Comparison of ENCODE assay signal across 8 mouse cellular contexts in the genomic region with DNA sequence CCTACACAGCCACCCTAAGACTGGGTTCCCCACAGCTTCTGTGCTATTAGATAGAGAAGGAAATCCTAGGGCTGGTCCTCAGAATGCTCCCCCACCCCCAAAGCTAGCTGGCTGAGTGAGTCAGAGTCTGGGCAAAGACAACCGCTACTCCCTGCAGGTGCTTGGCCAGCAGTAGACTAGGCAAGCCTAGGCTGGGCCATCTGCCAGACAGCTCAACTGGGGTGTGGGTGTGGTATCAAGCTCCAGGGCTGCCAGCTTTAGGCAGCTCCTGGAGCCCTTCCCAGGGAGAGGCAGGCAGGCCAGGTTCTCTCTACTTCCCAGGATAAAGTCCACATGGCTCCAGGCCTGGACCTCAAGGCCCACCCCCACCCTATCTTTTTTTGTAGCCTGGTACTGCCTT. TPM values are rescaled to one million over a fixed set of nuclear protein-coding genes. Genes with fewer than 3 reads are reported as not detected.
DNase-seq lines count a peak whose midpoint lies in the region; ATAC-seq and TF ChIP-seq lines count a peak whose summit lies in the region.

No protein-coding gene starts in this region.

- WGBS in lung, embryonic 16.5 days, result 35% methylated on average over 1 of the region's 1 CpGs
- WGBS in stomach, embryonic 16.5 days, result 36% methylated on average over 1 of the region's 1 CpGs

- H3K4me1 ChIP-seq in lung, embryonic 16.5 days (replicated peaks; ENCODE audit: control insufficient read depth, insufficient read depth, low read length), result peaks cover 5% of the 10 kb centered on the region; the same call in 1 of the 2 replicates
- peaks cover 16% of the 10 kb centered on the region for H3K4me1 ChIP-seq in stomach, embryonic 16.5 days (ENCODE audit: control insufficient read depth, insufficient read depth, low read length)

- no peak overlapping the region for H3K4me3 ChIP-seq in C2C12 (ENCODE audit: insufficient read depth, poor library complexity, severe bottlenecking)
- no peak overlapping the region for H3K4me3 ChIP-seq in lung, embryonic 16.5 days (ENCODE audit: low read length)
- H3K4me3 ChIP-seq in stomach, embryonic 16.5 days (replicated peaks; ENCODE audit: low read length), result no peak overlapping the region

- peaks cover 43% of the 10 kb centered on the region for H3K36me3 ChIP-seq in C2C12 (ENCODE audit: control insufficient read depth, insufficient read depth)
- H3K36me3 ChIP-seq in lung, embryonic 16.5 days (ENCODE audit: control insufficient read depth, insufficient read depth, low read length), result peaks cover 61% of the 10 kb centered on the region
- H3K36me3 ChIP-seq in stomach, embryonic 16.5 days (ENCODE audit: control insufficient read depth, insufficient read depth, low read length), result peaks cover 28% of the 10 kb centered on the region

- H3K27ac ChIP-seq in lung, embryonic 16.5 days (ENCODE audit: low read length), result peak overlapping the region; percentile 53; the same call in 1 of the 2 replicates
- H3K27ac ChIP-seq in stomach, embryonic 16.5 days (ENCODE audit: low read length), result peak overlapping the region; percentile 86

- TF ChIP-seq CTCF in C2C12 (IDR thresholded peaks at IDR 0.05; ENCODE audit: control insufficient read depth, insufficient read depth, insufficient read length), result no peak

- peaks cover 9% of the 10 kb centered on the region for H3K79me3 ChIP-seq in C2C12 (ENCODE audit: low read depth)

- H3K9me3 ChIP-seq in lung, embryonic 16.5 days (ENCODE audit: control insufficient read depth, low read length), result no peaks in the 10 kb centered on the region
- no peaks in the 10 kb centered on the region for H3K9me3 ChIP-seq in stomach, embryonic 16.5 days (replicated peaks; ENCODE audit: control insufficient read depth, low read length)

- no peaks in the 10 kb centered on the region for H3K27me3 ChIP-seq in C2C12 (ENCODE audit: control insufficient read depth, insufficient read depth, insufficient read length)
- no peaks in the 10 kb centered on the region for H3K27me3 ChIP-seq in lung, embryonic 16.5 days (ENCODE audit: control insufficient read depth, insufficient read depth, low read depth, low read length)
- H3K27me3 ChIP-seq in stomach, embryonic 16.5 days (ENCODE audit: control insufficient read depth, insufficient read depth, low read length), result no peaks in the 10 kb centered on the region

- H3ac ChIP-seq in C2C12 (ENCODE audit: control insufficient read depth, insufficient read length, low read depth), result no peak overlapping the region

- intact Hi-C loops in heart, postnatal 36 days (cut with DNase I), result no loop called here

- peak; percentile 90 for ATAC-seq in frontal cortex, adult (ENCODE audit: low TSS enrichment)
- ATAC-seq in lung, embryonic 16.5 days (ENCODE audit: low read depth), result peak; percentile 94
- peak; percentile 97 for ATAC-seq in stomach, embryonic 16.5 days (ENCODE audit: insufficient read depth, low FRiP score)
- ATAC-seq in monocyte, adult 5-6 weeks (replicated peaks; ENCODE audit: insufficient number of reproducible peaks, low FRiP score, low TSS enrichment, poor library complexity, severe bottlenecking), result no peak

- H3K79me2 ChIP-seq in C2C12 (ENCODE audit: control insufficient read depth, insufficient read depth), result peaks cover 43% of the 10 kb centered on the region

- peak; percentile 93 for DNase-seq in adrenal gland, postnatal 14 days
- peak; percentile 82 to 88 for DNase-seq in heart, postnatal 36 days
- DNase-seq in layer of hippocampus, postnatal 10 days (ENCODE audit: low spot score in 2 of 2), result peak; percentile 84 to 90

- no peak overlapping the region for H3K9ac ChIP-seq in lung, embryonic 16.5 days (ENCODE audit: low read length)
- H3K9ac ChIP-seq in stomach, embryonic 16.5 days (ENCODE audit: low read length), result no peak overlapping the region

- no peak overlapping the region for H3K4me2 ChIP-seq in lung, embryonic 16.5 days (ENCODE audit: low read depth, low read length)
- no peak overlapping the region for H3K4me2 ChIP-seq in stomach, embryonic 16.5 days (ENCODE audit: low read depth, low read length)

TF ChIP-seq in C2C12, 6 proteins besides CTCF, POLR2A, EP300 and RAD21:
- no peak for TF ChIP-seq USF1 (IDR thresholded peaks at IDR 0.05; ENCODE audit: low read depth)
- TF ChIP-seq MYOD1 (IDR thresholded peaks at IDR 0.05; ENCODE audit: control insufficient read depth, insufficient read length, low read depth), result peak; percentile 43
- no peak for TF ChIP-seq MAX (IDR thresholded peaks at IDR 0.05)
- TF ChIP-seq FOSL1 (IDR thresholded peaks at IDR 0.05; ENCODE audit: insufficient read depth, low read length, poor library complexity, severe bottlenecking), result peak; percentile 12
- no peak for TF ChIP-seq CEBPB (IDR thresholded peaks at IDR 0.05; ENCODE audit: low read depth)
- no peak for TF ChIP-seq MYOG (IDR thresholded peaks at IDR 0.05; ENCODE audit: control insufficient read depth, extremely low read depth, insufficient read length)

RNA-seq across cellular contexts. Expression of a gene that starts 10.7 kb away (rescaled TPM):
- 143 TPM for polyA plus RNA-seq in C2C12 (2012; fragmentation: generic; extraction: Trizol)
- 90.9 and 93.2 TPM in 2 replicates for total RNA-seq in adrenal gland, postnatal 14 days (2021)
- 100 to 1,000 TPM; 107 to 109 TPM for total RNA-seq in heart, postnatal 36 days (2021)
- total RNA-seq in layer of hippocampus, postnatal 10 days (2021), result 100 to 1,000 TPM; 142 to 148 TPM
- polyA plus RNA-seq in lung, embryonic 16.5 days (2015; fragmentation: Nextera tagmentation; extraction: Ambion mirVana), result 104 and 105 TPM in 2 replicates
- 87.9 and 95.6 TPM in 2 replicates for polyA plus RNA-seq in stomach, embryonic 16.5 days (2015; fragmentation: Nextera tagmentation; extraction: Ambion mirVana)
- total RNA-seq in monocyte, adult 5-6 weeks (2017), result 25.8 to 48.8 TPM (median 35.1 TPM) in 3 replicates

RNA-seq across cellular contexts. Expression of a gene that starts 24.5 kb away (rescaled TPM):
- polyA plus RNA-seq in C2C12 (2012; fragmentation: generic; extraction: Trizol), result 9.7 TPM
- total RNA-seq in adrenal gland, postnatal 14 days (2021), result 18.4 and 20.9 TPM in 2 replicates
- total RNA-seq in heart, postnatal 36 days (2021), result 1 to 10 TPM; 5.9 to 6.3 TPM
- 1 to 10 TPM; 3.7 to 4.4 TPM for total RNA-seq in layer of hippocampus, postnatal 10 days (2021)
- 41.7 and 43.8 TPM in 2 replicates for polyA plus RNA-seq in lung, embryonic 16.5 days (2015; fragmentation: Nextera tagmentation; extraction: Ambion mirVana)
- polyA plus RNA-seq in stomach, embryonic 16.5 days (2015; fragmentation: Nextera tagmentation; extraction: Ambion mirVana), result 40.4 and 45.1 TPM in 2 replicates
- 0.10 to 0.38 TPM in 2 of 3 replicates, not detected in the other for total RNA-seq in monocyte, adult 5-6 weeks (2017)

RNA-seq across cellular contexts. Expression of a gene that starts 34.1 kb away (rescaled TPM):
- not detected for polyA plus RNA-seq in C2C12 (2012; fragmentation: generic; extraction: Trizol)
- 1.3 and 1.6 TPM in 2 replicates for total RNA-seq in adrenal gland, postnatal 14 days (2021)
- not detected for total RNA-seq in heart, postnatal 36 days (2021)
- 10 to 100 TPM; 42.9 to 44.8 TPM for total RNA-seq in layer of hippocampus, postnatal 10 days (2021)
- polyA plus RNA-seq in lung, embryonic 16.5 days (2015; fragmentation: Nextera tagmentation; extraction: Ambion mirVana), result 0.15 and 0.29 TPM in 2 replicates
- polyA plus RNA-seq in stomach, embryonic 16.5 days (2015; fragmentation: Nextera tagmentation; extraction: Ambion mirVana), result 0.25 and 0.35 TPM in 2 replicates
- 0.49 to 0.75 TPM (median 0.67 TPM) in 3 replicates for total RNA-seq in monocyte, adult 5-6 weeks (2017)

RNA-seq across cellular contexts. Expression of a gene that starts 45.2 kb away (rescaled TPM):
- polyA plus RNA-seq in C2C12 (2012; fragmentation: generic; extraction: Trizol), result not detected
- 5.3 and 7.8 TPM in 2 replicates for total RNA-seq in adrenal gland, postnatal 14 days (2021)
- 1 to 10 TPM; 2.5 to 2.6 TPM for total RNA-seq in heart, postnatal 36 days (2021)
- total RNA-seq in layer of hippocampus, postnatal 10 days (2021), result 10 to 100 TPM in 1 of 2 experiments, 1 to 10 TPM in 1; 7.4 to 10.1 TPM
- 56.0 and 57.0 TPM in 2 replicates for polyA plus RNA-seq in lung, embryonic 16.5 days (2015; fragmentation: Nextera tagmentation; extraction: Ambion mirVana)
- 49.6 and 60.1 TPM in 2 replicates for polyA plus RNA-seq in stomach, embryonic 16.5 days (2015; fragmentation: Nextera tagmentation; extraction: Ambion mirVana)
- not detected in 3 replicates for total RNA-seq in monocyte, adult 5-6 weeks (2017)

RNA-seq across cellular contexts. Expression of a gene that starts 56.8 kb away (rescaled TPM):
- not detected for polyA plus RNA-seq in C2C12 (2012; fragmentation: generic; extraction: Trizol)
- total RNA-seq in adrenal gland, postnatal 14 days (2021), result 0.23 and 0.33 TPM in 2 replicates
- total RNA-seq in heart, postnatal 36 days (2021), result under 1 TPM; 0.14 to 0.16 TPM
- total RNA-seq in layer of hippocampus, postnatal 10 days (2021), result 1 to 10 TPM; 4.1 to 5.0 TPM
- polyA plus RNA-seq in lung, embryonic 16.5 days (2015; fragmentation: Nextera tagmentation; extraction: Ambion mirVana), result 0.28 and 0.50 TPM in 2 replicates
- polyA plus RNA-seq in stomach, embryonic 16.5 days (2015; fragmentation: Nextera tagmentation; extraction: Ambion mirVana), result 0.46 and 0.77 TPM in 2 replicates
- 0.19 to 0.64 TPM (median 0.29 TPM) in 3 replicates for total RNA-seq in monocyte, adult 5-6 weeks (2017)

Comparison
In these comparisons a context has a peak if more than half of its experiments do, and no peak if none do; other contexts are left out.
1. RNA of a gene that starts 34.1 kb away (total RNA-seq): 42.9 to 44.8 TPM in layer of hippocampus, postnatal 10 days; 1.3 to 1.6 TPM in adrenal gland, postnatal 14 days, 0.49 to 0.75 TPM in monocyte, adult 5-6 weeks and not detected in heart, postnatal 36 days; every median in the first group is over 10 times any median in the second.
2. Peak in every context shown above with its lines, with median percentiles within 50 percentile points of each other: DNase-seq.